Mouse (Mus musculus): ENCODE data around the gene Dscam. TPM values are rescaled to one million over a fixed set of nuclear protein-coding genes. Genes with fewer than 3 reads are reported as not detected.

Gene Dscam
- total RNA-seq, 2 experiments from 2014 or later: 39.5 to 43.1 TPM

DNA sequence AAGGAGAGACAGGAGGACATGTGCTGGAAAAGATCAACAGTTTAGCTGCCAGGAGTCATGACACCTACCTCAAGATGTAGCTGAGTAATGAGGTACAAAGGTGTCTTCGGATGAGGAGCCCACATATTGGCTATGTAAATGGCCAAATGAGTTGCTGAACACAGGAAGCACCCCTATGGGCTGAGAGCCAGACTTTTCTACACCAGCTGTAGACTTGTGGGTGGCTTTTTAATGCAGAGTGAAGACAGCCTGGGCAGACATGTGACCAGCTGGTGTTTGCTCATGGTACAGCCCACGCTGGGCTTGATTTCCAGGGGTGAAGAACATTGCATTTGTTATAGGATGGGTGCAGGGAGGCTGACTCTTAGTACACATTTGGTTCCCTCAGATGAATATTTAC is 43.3 kb downstream of the Dscam start:
- DNase-seq: peak; percentile 5
- intact Hi-C loops (cut with DNase I): no loop called here

DNA sequence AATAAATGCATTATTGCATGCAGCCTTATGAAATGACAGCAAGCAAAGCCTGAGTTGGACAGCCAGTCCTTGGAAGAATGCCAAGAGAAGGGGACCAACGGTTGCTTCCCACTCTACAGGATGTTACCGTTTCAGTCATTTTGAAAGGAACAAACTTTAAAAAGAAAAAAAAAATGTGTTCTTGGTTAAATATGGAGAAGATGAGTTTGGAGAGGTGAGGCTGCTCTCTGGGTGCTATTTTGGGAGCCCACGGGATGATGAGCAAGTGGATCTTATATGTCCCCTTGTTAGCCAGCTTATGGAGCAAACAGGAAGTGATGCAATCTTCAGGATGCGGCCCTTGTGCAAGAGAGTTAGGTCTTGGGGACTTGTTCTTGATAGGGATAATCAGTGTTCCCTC is 60.5 kb downstream of the Dscam start:
- DNase-seq: no peak
- intact Hi-C loops (cut with DNase I): no loop called here

DNA sequence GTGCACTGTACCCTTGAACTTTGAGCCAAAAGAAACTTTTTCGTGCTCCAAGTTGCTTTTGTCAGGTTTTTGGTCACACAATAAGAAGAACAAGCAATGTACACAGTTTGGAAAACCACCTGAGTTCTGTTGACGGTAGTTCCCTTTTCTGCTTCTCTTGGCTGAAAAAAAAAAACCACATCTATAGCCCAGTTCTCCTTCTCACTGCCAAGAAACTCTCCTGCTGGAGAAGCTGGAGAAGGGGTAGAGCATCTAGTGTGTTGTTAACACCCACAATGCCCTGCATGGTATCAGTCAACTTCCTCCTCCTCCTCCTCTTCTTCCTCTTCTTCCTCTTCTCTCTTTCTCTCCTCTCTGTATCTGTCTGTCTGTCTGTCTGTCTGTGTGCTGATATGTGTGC is 65.3 kb downstream of the Dscam start:
- intact Hi-C loops (cut with DNase I): no loop called here
- no peak for DNase-seq

- intact Hi-C loops (cut with DNase I): no loop called here
- no peak for DNase-seq
Observed at GRCm38 (mm10) chr16:97103046-97103445, 67.5 kb downstream of the Dscam start.

DNA sequence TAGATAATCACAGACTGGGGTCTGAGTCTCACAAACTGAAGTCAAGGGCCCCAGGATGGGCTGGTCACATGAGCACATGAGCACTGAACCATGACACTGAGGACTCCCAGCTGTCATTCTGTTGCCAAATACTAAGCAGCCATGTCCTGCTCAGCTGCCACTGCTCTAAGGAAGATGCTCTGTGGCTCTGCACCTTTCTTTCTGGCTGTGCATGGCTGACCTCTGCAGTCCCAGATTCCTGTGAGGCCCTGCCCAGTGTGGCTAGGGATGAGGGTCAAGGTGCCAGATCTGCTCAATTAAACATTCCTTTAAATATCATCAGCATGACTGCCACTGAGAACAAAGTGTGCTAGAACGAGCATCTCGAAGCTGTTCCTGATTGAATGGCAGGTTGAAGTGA is 70.5 kb downstream of the Dscam start:
- peak; percentile 21 for DNase-seq
- intact Hi-C loops (cut with DNase I): no loop called here

GRCm38 (mm10) chr16:97098508-97098907 is 72.0 kb downstream of the Dscam start:
- intact Hi-C loops (cut with DNase I): no loop called here
- peak; percentile 17 for DNase-seq

DNA sequence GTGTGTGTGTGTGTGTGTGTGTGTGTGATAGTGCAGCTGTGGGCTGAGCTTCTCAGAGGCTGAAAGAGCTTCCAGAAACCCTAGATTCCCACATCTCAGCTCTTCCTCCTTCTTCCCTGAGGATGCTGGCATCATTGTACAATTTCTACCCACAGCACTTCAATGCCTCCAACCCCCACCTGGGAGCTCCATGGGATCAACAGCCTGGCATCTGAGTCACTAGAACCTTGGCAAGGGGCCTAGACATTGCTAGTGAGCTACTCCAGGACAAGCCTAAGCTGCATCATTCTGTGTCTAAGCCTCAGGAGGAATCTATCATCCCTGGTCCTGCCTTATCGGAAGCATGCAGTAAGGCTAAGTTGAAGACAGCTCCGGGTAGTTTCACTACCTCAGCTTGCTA is 73.8 kb downstream of the Dscam start:
- DNase-seq: peak; percentile 63
- intact Hi-C loops (cut with DNase I): no loop called here

DNA sequence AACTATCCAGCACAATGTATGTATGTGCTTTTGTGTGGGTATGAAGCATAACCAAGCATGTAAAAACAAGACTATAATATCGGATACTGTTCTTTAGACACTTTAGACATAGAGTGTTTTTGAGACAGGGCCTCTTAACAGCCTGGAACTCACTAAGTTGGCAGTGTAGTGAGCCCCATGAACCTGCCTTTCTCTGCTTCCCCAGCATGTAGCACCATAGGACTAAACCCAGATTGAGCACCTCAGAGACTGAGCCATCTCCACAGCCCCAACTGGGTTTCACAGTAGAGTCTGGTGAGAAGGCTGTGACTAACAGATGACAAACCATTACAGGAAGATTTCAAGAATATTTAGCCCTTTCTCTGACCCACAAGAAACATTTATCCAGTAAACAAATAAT is 75.1 kb downstream of the Dscam start:
- intact Hi-C loops (cut with DNase I): no loop called here
- DNase-seq: no peak

DNA sequence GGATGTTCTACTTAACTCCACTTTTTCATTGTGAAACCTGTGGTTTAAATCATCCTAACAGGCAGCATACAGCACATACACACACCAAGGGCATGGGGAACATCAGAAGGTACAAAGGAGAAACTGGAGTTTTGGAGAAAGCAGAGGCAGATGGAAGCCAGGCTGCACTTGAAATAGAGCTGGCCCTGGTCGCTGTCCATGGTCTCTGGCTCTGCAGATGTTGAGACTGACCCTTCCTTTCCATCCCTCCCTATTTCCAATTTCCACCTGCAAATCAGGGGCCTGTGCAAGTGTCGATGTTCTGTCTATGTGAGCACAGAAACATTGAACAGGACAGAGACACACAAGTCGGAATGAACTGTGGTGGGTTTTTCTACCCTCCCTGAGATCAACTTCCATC is 81.2 kb downstream of the Dscam start:
- no peak for DNase-seq
- intact Hi-C loops (cut with DNase I): no loop called here

DNA sequence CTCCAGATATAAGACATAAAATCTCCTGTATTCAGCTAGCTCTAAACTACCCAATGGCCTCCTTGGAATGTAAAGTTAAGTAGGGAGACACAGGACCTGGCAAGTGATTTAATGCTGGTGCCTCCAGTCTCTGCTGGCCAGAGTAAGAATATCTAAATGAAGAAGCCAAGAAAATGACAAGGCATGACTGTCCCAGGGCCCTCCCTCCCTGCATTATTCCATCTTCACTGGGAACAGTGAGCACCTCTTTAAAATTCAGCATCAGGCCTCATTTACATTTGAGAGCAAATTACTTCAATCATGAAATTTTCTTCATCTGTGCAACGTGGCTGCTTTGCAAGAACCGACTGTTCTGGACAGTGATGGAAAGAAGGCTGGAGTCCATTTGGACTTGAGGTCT is 86.9 kb downstream of the Dscam start:
- intact Hi-C loops (cut with DNase I): no loop called here
- DNase-seq: no peak

- intact Hi-C loops (cut with DNase I): no loop called here
- DNase-seq: no peak
Observed at GRCm38 (mm10) chr16:97075920-97076572, 94.5 kb downstream of the Dscam start.

- DNase-seq: no peak
- intact Hi-C loops (cut with DNase I): no loop called here
Observed at GRCm38 (mm10) chr16:97075137-97075902, 95.2 kb downstream of the Dscam start.

- DNase-seq: no peak
- intact Hi-C loops (cut with DNase I): no loop called here
Observed at GRCm38 (mm10) chr16:97073847-97074246, 96.7 kb downstream of the Dscam start.

DNA sequence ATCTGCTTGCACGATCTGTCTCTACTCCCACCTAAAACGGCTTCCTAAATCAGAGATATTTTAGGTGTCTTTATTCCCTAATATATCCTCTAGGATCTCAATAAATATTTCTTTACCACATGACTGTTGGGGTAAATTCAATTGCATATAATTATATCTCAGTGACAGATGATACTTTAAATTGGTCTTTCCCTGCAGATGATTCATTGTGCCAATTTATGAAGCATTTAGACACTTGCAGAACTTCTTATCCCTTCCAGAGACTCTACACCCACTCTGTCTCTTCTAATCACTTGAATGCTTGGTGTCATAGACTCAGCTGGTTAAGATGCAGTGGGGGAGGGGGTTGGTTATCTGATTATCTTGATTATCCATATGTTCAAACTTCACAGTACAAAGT is 97.9 kb downstream of the Dscam start:
- intact Hi-C loops (cut with DNase I): no loop called here

DNA sequence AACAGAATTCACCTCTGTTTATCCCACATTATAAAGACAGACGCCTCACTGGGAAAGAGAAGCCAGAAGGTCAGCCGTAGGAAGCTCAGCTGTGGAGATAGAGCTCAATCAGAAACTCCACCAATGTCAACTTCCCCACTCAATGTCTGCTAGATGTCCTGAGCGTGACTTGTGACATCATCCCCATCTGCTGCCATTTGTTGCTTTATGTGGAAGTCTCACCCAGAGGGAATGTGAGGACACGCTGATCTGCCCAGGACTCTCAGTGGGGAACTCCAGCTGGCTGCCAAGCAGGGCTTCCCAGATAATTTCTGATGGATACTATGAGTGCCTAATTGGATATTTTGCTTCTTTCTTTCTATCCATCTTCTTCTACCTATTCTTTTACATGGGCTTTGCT is 103.7 kb downstream of the Dscam start:
- intact Hi-C loops (cut with DNase I): no loop called here
- no peak for DNase-seq

More for the DNA sequence above, 97.9 kb downstream of the Dscam start:
- no peak for DNase-seq

- DNase-seq: no peak
- intact Hi-C loops (cut with DNase I): no loop called here
Observed at GRCm38 (mm10) chr16:97062207-97062606, 108.3 kb downstream of the Dscam start.

GRCm38 (mm10) chr16:97061390-97061789 is 109.2 kb downstream of the Dscam start:
- intact Hi-C loops (cut with DNase I): no loop called here
- DNase-seq: no peak

DNA sequence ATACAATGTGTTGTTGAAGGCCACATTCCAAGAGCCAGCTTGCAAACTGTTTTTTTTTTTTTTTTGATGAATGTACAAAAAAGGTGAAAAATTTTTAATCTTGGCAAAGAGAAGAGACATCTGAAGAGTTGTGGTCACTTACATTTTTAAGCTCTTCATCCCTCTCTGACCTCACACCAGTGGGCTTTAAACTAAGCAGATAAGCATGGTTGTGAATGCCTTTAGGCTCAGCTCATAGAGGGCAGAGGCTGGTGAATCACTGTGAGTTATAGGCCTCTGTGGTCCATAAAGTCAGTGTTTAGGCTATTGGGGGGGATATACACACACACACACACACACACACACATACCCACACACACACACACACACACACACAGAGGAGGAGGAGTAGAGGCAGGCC is 109.8 kb downstream of the Dscam start:
- intact Hi-C loops (cut with DNase I): no loop called here
- DNase-seq: no peak

DNA sequence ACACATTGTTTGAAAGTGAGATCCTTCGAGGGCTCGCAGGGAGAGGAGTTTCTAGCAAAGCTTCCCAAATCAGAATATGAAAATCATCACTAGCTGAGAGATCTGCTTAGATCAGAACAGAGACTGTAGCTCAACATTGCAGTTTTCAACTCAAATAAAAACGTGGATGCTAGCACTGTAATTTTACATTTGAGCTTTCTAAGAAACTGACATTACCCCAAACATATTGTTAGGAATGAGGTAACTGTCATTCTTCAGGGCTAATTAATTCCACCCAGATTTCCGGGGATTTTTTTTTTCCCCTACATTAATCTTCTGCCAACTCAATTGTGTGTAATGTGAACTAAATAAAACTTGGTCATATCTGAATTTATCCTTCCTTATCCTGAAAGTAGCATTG is 110.3 kb downstream of the Dscam start:
- intact Hi-C loops (cut with DNase I): no loop called here
- DNase-seq: no peak

DNA sequence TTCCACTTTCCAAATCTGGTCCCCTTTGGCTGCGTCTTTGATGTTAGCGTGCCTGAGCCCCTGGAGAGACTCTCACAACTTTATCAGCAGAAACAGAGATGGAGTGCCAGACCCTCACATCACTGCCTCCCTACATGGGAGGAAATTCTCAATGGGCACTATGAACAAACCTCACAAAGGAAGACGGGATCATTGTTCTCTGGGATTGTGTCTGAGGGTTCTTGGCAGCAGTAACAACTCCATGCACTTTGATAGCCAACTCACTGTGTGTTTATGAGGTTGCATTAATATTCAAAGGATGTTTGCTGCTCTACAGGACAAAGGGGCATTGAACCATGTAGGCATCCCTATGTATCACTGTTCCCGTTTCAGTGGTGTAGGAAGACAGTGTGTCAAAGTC is 135.3 kb downstream of the Dscam start:
- DNase-seq: no peak
- intact Hi-C loops (cut with DNase I): no loop called here

DNA sequence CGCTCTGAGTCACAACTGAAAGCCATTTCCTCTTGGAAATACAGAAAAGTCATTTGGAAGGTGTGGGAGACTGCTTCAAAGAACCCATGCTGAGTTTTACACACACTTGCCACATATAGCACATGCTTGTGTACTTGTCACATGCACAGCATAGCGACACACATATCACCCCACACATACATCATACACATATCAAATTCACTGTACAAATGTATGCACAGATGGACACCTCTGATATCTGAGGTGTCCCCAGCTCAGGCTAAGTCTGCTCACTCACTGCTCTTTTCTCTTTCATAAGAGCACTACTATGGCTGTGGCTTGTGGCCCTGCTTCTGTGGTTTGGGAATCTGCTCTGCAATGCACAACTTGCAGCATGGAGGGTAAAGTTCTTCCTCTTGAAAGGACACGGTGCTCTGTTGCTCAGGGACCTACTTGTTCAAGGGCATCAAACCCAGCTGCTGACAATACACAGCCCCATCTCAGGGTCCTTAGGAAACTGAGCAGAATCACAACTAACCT is 137.0 kb downstream of the Dscam start:
- DNase-seq: no peak
- intact Hi-C loops (cut with DNase I): no loop called here

GRCm38 (mm10) chr16:97027701-97028100 is 142.9 kb downstream of the Dscam start:
- DNase-seq: peak; percentile 64
- intact Hi-C loops (cut with DNase I): no loop called here

Measured in left cerebral cortex, postnatal 4 days (tissue).